Mouse (Mus musculus) lung, adult 2 months (tissue): ENCODE results near the gene Slc25a33.

Experiments used
- CTCF ChIP-seq: fragments of 200-500 bp; IDR thresholded peaks from 2 replicates; pipeline ENCODE4 v1.5.1; 2011; ENCODE audit warnings: mild to moderate bottlenecking, low read length, control low read depth; ENCODE audit not compliant: insufficient read depth
- POLR2A ChIP-seq: fragments of 200-500 bp; IDR thresholded peaks from 2 replicates; pipeline ENCODE4 v1.6.1; 2011; ENCODE audit warnings: low read depth, mild to moderate bottlenecking, control low read depth, low read length, borderline replicate concordance; ENCODE audit errors: extremely low read depth

DNA sequence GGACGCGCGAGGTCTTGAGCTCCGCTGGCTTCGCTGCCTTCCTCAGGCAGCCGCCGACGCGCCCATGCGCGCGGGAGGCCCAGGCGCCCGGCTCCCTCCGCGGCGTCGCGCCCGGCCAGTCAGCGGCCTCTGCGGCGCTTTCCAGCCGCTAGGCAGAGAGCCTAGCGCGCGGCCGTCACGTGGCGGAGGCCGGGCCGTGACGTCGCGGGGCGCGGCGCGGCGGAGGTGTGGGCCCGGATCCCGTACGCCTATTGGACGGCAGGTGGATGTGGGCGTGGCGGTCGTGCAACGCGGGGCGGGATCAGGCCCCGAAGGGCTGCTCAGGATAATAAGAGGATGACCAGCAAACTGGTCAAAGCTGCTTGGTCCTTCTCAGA, at the start of gene Slc25a33:
- no peak for TF ChIP-seq CTCF
- TF ChIP-seq POLR2A, result peak; percentile 71; the same call in 1 of the 2 replicates
